Mouse (Mus musculus) layer of hippocampus, postnatal 25 days (tissue): ENCODE results near the gene Dpagt1. TPM values are rescaled to one million over a fixed set of nuclear protein-coding genes. Genes with fewer than 3 reads are reported as not detected.
"Not testable (repeated sequence)": the region's sequence is repeated elsewhere in the genome, so short reads cannot be mapped to it uniquely, and the experiment has no call there.

ENCODE experiments used
- DNase-seq, 2 experiments: peaks; one replicate each; pipeline ENCODE4 v3.0.0; 2022; ENCODE audit warnings: mixed read lengths in 2 of 2, low spot score in 1 of 2; ENCODE audit errors: extremely low spot score in 1 of 2
- total RNA-seq, 2 experiments: library from RNA; stranded (reverse); gene quantifications; 2 replicates each; pipeline ENCODE4 v1.2.3; 2021

The Dpagt1 gene
- total RNA-seq, 2 experiments from 2014 or later = 14.2 to 15.8 TPM

- DNase-seq = no peak
Measured at GRCm38 (mm10) chr9:44317452-44317851, 8.4 kb upstream of the Dpagt1 start.

- DNase-seq = no peak
Measured at GRCm38 (mm10) chr9:44318076-44318825, 7.6 kb upstream of the Dpagt1 start.

- no peak for DNase-seq
Measured at GRCm38 (mm10) chr9:44318826-44319095, 7.1 kb upstream of the Dpagt1 start.

- no peak for DNase-seq
Measured at GRCm38 (mm10) chr9:44319105-44319886, 6.5 kb upstream of the Dpagt1 start.

- peak; percentile 72 to 80 for DNase-seq
Measured at GRCm38 (mm10) chr9:44319887-44320798, 5.7 kb upstream of the Dpagt1 start, which contains the start of gene C2cd2l. C2cd2l (minus strand) TSS chr9:44320285.

GRCm38 (mm10) chr9:44320799-44321133 is 5.1 kb upstream of the Dpagt1 start:
- DNase-seq = no peak

- not testable (repeated sequence) for DNase-seq
Measured at GRCm38 (mm10) chr9:44323656-44324055, 2.2 kb upstream of the Dpagt1 start.

- DNase-seq = no peak
Measured at GRCm38 (mm10) chr9:44324147-44324546, 1.7 kb upstream of the Dpagt1 start.

GRCm38 (mm10) chr9:44325032-44325767 is 619 bp upstream of the Dpagt1 start:
- DNase-seq = not testable (repeated sequence)

- peak; percentile 59 to 60 for DNase-seq
Measured at GRCm38 (mm10) chr9:44326371-44327063, 698 bp downstream of the Dpagt1 start.

- DNase-seq = no peak
Measured at GRCm38 (mm10) chr9:44327064-44327711, 1.4 kb downstream of the Dpagt1 start.

- no peak for DNase-seq
Measured at GRCm38 (mm10) chr9:44327926-44328325, 2.1 kb downstream of the Dpagt1 start.

GRCm38 (mm10) chr9:44330736-44331135 is 4.9 kb downstream of the Dpagt1 start:
- no peak for DNase-seq

- no peak for DNase-seq
Measured at GRCm38 (mm10) chr9:44332918-44333638, 7.3 kb downstream of the Dpagt1 start.

GRCm38 (mm10) chr9:44334396-44335330 is 8.8 kb downstream of the Dpagt1 start, which contains the start of gene H2afx:
H2afx (plus strand) TSS chr9:44334694.
- peak; percentile 94 to 95 for DNase-seq

- DNase-seq = peak in 1 of 2 experiments; percentile 40
Measured at GRCm38 (mm10) chr9:44335331-44336092, 9.7 kb downstream of the Dpagt1 start.

GRCm38 (mm10) chr9:44336093-44336406 is 10.2 kb downstream of the Dpagt1 start:
- DNase-seq = no peak
